In genomic region chr15:79545496-79545895, GRCm38 (mm10) we compare ENCODE assay signal across 8 mouse cellular contexts. TPM values are rescaled to one million over a fixed set of nuclear protein-coding genes. Genes with fewer than 3 reads are reported as not detected.
DNase-seq lines count a peak whose midpoint lies in the region; ATAC-seq and TF ChIP-seq lines count a peak whose summit lies in the region.

No protein-coding gene starts in this region.

- no peaks in the 10 kb centered on the region for H3K27me3 ChIP-seq in forebrain, embryonic 11.5 days (ENCODE audit: control insufficient read depth, insufficient read depth, low read length)
- H3K27me3 ChIP-seq in liver, embryonic 12.5 days (replicated peaks), result peaks cover 18% of the 10 kb centered on the region

- H3K36me3 ChIP-seq in forebrain, embryonic 11.5 days (ENCODE audit: control insufficient read depth, insufficient read depth, low read length), result peaks cover 16% of the 10 kb centered on the region
- peaks cover 44% of the 10 kb centered on the region for H3K36me3 ChIP-seq in liver, embryonic 12.5 days

- no peak for TF ChIP-seq CTCF in gastrocnemius, adult 2 months (IDR thresholded peaks at IDR 0.05)

- WGBS in forebrain, embryonic 11.5 days, result 10% methylated on average over 3 of the region's 3 CpGs
- 4% methylated on average over 3 of the region's 3 CpGs for WGBS in liver, embryonic 12.5 days (ENCODE audit: insufficient replicate concordance)

- intact Hi-C loops in gastrocnemius, adult 2 months (cut with DNase I), result loop anchor here (5.0 to 10.0 kb wide), 2 partner anchors 139 to 173 kb away; partner anchors contain the start of gene Josd1

- peaks cover 9% of the 10 kb centered on the region for H3K4me1 ChIP-seq in forebrain, embryonic 11.5 days (replicated peaks; ENCODE audit: control insufficient read depth, insufficient read depth, low read length)
- H3K4me1 ChIP-seq in liver, embryonic 12.5 days, result peaks cover 31% of the 10 kb centered on the region

- no peak for DNase-seq in gastrocnemius, adult 2 months
- no peak for DNase-seq in gastrocnemius, adult 18-20 months (ENCODE audit: low spot score)
- DNase-seq in 3T3-L1 (ENCODE audit: low read depth, low spot score), result peak; percentile 40
- no peak for DNase-seq in forebrain, embryonic 11.5 days (ENCODE audit: low spot score)
- DNase-seq in adrenal gland, adult (ENCODE audit: inconsistent age in 2 of 2, low spot score in 1 of 2), result no peak
- DNase-seq in urinary bladder, adult 18-20 months (ENCODE audit: low spot score in 2 of 2), result no peak
- no peak for DNase-seq in spleen, postnatal 14 days (ENCODE audit: low spot score in 2 of 2)

- H3K4me3 ChIP-seq in gastrocnemius, adult 2 months, result peak overlapping the region; percentile 99
- peak overlapping the region; percentile 96 for H3K4me3 ChIP-seq in forebrain, embryonic 11.5 days (ENCODE audit: low read depth, low read length)
- H3K4me3 ChIP-seq in liver, embryonic 12.5 days, result peak overlapping the region; percentile 74

- ATAC-seq in forebrain, embryonic 11.5 days (replicated peaks; ENCODE audit: low FRiP score), result no peak
- no peak for ATAC-seq in liver, embryonic 12.5 days

- peak overlapping the region; percentile 100 for H3K27ac ChIP-seq in gastrocnemius, adult 2 months
- peak overlapping the region; percentile 93 for H3K27ac ChIP-seq in forebrain, embryonic 11.5 days (ENCODE audit: low read depth, low read length)
- peak overlapping the region; percentile 94 for H3K27ac ChIP-seq in liver, embryonic 12.5 days

- H3K4me2 ChIP-seq in forebrain, embryonic 11.5 days (ENCODE audit: low read depth, low read length, severe bottlenecking), result peak overlapping the region; percentile 83
- peak overlapping the region; percentile 76 for H3K4me2 ChIP-seq in liver, embryonic 12.5 days

- H3K9me3 ChIP-seq in forebrain, embryonic 11.5 days (ENCODE audit: control insufficient read depth, low read length), result no peaks in the 10 kb centered on the region
- no peaks in the 10 kb centered on the region for H3K9me3 ChIP-seq in liver, embryonic 12.5 days (replicated peaks)

- peak overlapping the region; percentile 99 for H3K9ac ChIP-seq in forebrain, embryonic 11.5 days (ENCODE audit: low read length)
- peak overlapping the region; percentile 93 for H3K9ac ChIP-seq in liver, embryonic 12.5 days

RNA-seq across cellular contexts. Expression of gene Ddx17, which starts 1.0 kb away (rescaled TPM):
- 10 to 100 TPM; 80.2 to 86.8 TPM for total RNA-seq in gastrocnemius, adult 2 months (2021)
- 10 to 100 TPM; 52.5 to 75.6 TPM for total RNA-seq in gastrocnemius, adult 18-20 months (2021)
- 109 TPM in 2 replicates for polyA plus RNA-seq in forebrain, embryonic 11.5 days (2014; fragmentation: Nextera tagmentation; extraction: Ambion mirVana)
- polyA plus RNA-seq in liver, embryonic 12.5 days (2016; fragmentation: Nextera tagmentation; extraction: Ambion mirVana), result 18.6 and 19.9 TPM in 2 replicates

RNA-seq across cellular contexts. Expression of gene Kdelr3, which starts 29.3 kb away (rescaled TPM):
- total RNA-seq in gastrocnemius, adult 2 months (2021), result 1 to 10 TPM; 1.9 to 3.7 TPM
- 1 to 10 TPM; 1.3 to 2.0 TPM for total RNA-seq in gastrocnemius, adult 18-20 months (2021)
- 9.7 and 10.3 TPM in 2 replicates for polyA plus RNA-seq in forebrain, embryonic 11.5 days (2014; fragmentation: Nextera tagmentation; extraction: Ambion mirVana)
- polyA plus RNA-seq in liver, embryonic 12.5 days (2016; fragmentation: Nextera tagmentation; extraction: Ambion mirVana), result 8.4 and 10.7 TPM in 2 replicates

RNA-seq across cellular contexts. Expression of gene Kcnj4, which starts 40.5 kb away (rescaled TPM):
- total RNA-seq in gastrocnemius, adult 2 months (2021), result under 1 TPM in 1 of 2 experiments, not detected in 1; 0.10 TPM
- not detected for total RNA-seq in gastrocnemius, adult 18-20 months (2021)
- not detected in 2 replicates for polyA plus RNA-seq in forebrain, embryonic 11.5 days (2014; fragmentation: Nextera tagmentation; extraction: Ambion mirVana)
- not detected in 2 replicates for polyA plus RNA-seq in liver, embryonic 12.5 days (2016; fragmentation: Nextera tagmentation; extraction: Ambion mirVana)

RNA-seq across cellular contexts. Expression of gene Dmc1, which starts 59.4 kb away (rescaled TPM):
- not detected for total RNA-seq in gastrocnemius, adult 2 months (2021)
- total RNA-seq in gastrocnemius, adult 18-20 months (2021), result not detected
- polyA plus RNA-seq in forebrain, embryonic 11.5 days (2014; fragmentation: Nextera tagmentation; extraction: Ambion mirVana), result 1.5 and 1.6 TPM in 2 replicates
- 0.52 and 0.69 TPM in 2 replicates for polyA plus RNA-seq in liver, embryonic 12.5 days (2016; fragmentation: Nextera tagmentation; extraction: Ambion mirVana)
